Mouse (Mus musculus) ES-Bruce4 (cell line): Measurements from ENCODE around the gene Atp1a1. TPM values are rescaled to one million over a fixed set of nuclear protein-coding genes. Genes with fewer than 3 reads are reported as not detected.

Experiments
- H3K27ac ChIP-seq: 2 replicates; pipeline ENCODE4 v1.5.1; 2012; ENCODE audit warnings: low read length, inconsistent platforms; ENCODE audit not compliant: insufficient read depth
- H3K27me3 ChIP-seq: 2 replicates; pipeline ENCODE4 v1.6.1; 2012; ENCODE audit warnings: mild to moderate bottlenecking, low read length, inconsistent platforms; ENCODE audit not compliant: control insufficient read depth, poor library complexity, insufficient read depth, severe bottlenecking
- H3K36me3 ChIP-seq: 2 replicates; pipeline ENCODE4 v1.6.1; 2012; ENCODE audit warnings: inconsistent platforms, mild to moderate bottlenecking, low read length, moderate library complexity; ENCODE audit not compliant: control insufficient read depth, poor library complexity, insufficient read depth, severe bottlenecking
- H3K4me1 ChIP-seq: one replicate; pipeline ENCODE4 v1.8.1; 2011; ENCODE audit warnings: low read length; ENCODE audit not compliant: control insufficient read depth, insufficient read depth
- H3K4me3 ChIP-seq: 2 replicates; pipeline ENCODE4 v1.5.1; 2011; ENCODE audit warnings: low read depth, mild to moderate bottlenecking, low read length
- H3K9ac ChIP-seq: 2 replicates; pipeline ENCODE4 v1.6.1; 2012; ENCODE audit warnings: low read depth, mild to moderate bottlenecking, inconsistent platforms; ENCODE audit not compliant: poor library complexity, severe bottlenecking
- H3K9me3 ChIP-seq: replicated peaks from 2 replicates; pipeline ENCODE4 v1.6.1; 2012; ENCODE audit warnings: mild to moderate bottlenecking, low read length, inconsistent platforms; ENCODE audit not compliant: control insufficient read depth, poor library complexity, insufficient read depth, severe bottlenecking
- CTCF ChIP-seq: IDR thresholded peaks from one replicate; pipeline ENCODE4 v1.8.1; 2011; ENCODE audit warnings: low read depth, low read length
- EP300 ChIP-seq: IDR thresholded peaks from 2 replicates; pipeline ENCODE4 v1.6.1; 2011; ENCODE audit warnings: low read depth, low read length; ENCODE audit not compliant: insufficient read depth
- POLR2A ChIP-seq: IDR thresholded peaks from one replicate; pipeline ENCODE4 v1.8.1; 2011; ENCODE audit warnings: low read length; ENCODE audit not compliant: insufficient read depth
- polyA plus RNA-seq: library from polyadenylated mRNA; stranded (reverse); fragments of >200 nt; gene quantifications from 2 replicates; pipeline ENCODE4 v1.2.4, GENCODE M21; 2011; ENCODE audit warnings: low read depth; ENCODE audit not compliant: missing spikeins, insufficient read depth, insufficient read length

Atp1a1 gene
- polyA plus RNA-seq, 1 experiment, result 220 TPM

DNA sequence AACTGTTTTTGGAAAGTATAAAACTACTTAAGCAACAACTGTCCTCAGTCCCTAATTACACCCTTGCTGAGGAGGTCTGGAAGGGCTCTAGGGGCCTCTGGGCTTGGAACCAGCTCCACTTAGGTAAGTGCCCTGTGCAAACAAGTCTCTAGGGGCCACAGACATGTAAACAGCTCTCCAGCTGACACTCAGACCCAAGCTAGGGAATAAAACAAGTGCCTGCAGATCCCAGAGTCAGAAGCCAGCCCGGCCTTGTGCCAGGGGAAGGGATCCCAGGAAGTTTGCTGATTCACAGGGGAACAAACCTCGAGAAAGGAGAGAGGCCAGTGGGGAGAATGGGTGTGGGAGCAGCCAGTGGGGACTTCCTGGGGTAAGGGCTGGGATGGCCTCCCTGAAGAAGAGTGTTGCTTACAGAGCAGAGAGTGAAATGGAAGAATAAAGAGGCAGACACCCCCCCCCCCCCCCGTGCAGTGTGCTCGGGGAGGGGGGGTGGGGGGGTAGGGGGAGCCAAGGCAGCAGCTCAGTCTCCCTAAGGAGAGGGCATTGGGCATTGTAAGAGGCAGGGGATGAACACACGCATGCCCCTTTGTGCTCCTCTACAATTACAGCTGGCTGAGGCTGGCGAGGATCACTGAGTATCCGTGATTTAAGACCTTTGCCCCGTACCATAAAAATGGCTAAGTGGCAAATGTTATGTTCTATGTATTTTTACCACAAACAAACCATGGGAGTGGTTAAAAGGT, 76.2 kb downstream of the Atp1a1 start:
- TF ChIP-seq POLR2A (no peak), CTCF (no peak), EP300 (no peak)
- Histone ChIP-seq H3K27ac (no peak overlapping the region), H3K27me3 (no peaks in the 10 kb centered on the region), H3K9ac (no peak overlapping the region), H3K36me3 (no peaks in the 10 kb centered on the region), H3K9me3 (no peaks in the 10 kb centered on the region), H3K4me3 (no peak overlapping the region), H3K4me1 (peaks cover 2% of the 10 kb centered on the region)

GRCm38 (mm10) chr3:101526603-101527002, 77.9 kb downstream of the Atp1a1 start:
- Histone ChIP-seq H3K27me3 (no peaks in the 10 kb centered on the region), H3K4me1 (peaks cover 2% of the 10 kb centered on the region), H3K27ac (no peak overlapping the region), H3K4me3 (no peak overlapping the region), H3K9me3 (no peaks in the 10 kb centered on the region), H3K36me3 (no peaks in the 10 kb centered on the region), H3K9ac (no peak overlapping the region)
- TF ChIP-seq EP300, result no peak
- no peak for TF ChIP-seq POLR2A
- no peak for TF ChIP-seq CTCF

Other genes starting within 250 kb of the Atp1a1 start
- gene Igsf3, start 227.6 kb downstream of the Atp1a1 start, polyA plus RNA-seq, result 29.1 and 30.5 TPM in 2 replicates
- gene Mab21l3, start 244.3 kb upstream of the Atp1a1 start, polyA plus RNA-seq, result 3.4 and 3.8 TPM in 2 replicates